ENCODE assay signal across 20 mouse cellular contexts in the genomic region with DNA sequence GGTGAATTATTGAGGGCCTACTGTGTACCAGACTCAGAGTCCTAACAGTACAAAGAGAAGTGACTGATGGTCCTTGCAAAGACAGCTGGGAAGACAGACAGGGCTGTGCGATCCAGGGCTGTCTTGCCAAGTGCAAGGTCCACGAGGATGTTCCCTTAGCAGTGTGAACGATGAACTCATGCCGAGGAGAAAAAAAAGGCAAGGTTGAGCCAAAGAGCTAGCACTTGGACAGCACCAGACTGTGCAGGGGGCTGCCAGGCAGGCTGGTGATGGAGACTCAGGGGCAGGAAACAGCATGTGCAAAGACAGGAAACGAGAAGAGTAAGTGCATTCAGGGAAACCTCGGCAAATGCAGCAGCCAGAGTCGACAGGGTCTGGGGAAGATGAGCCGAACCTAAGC.
DNase-seq lines count a peak whose midpoint lies in the region; ATAC-seq and TF ChIP-seq lines count a peak whose summit lies in the region.
"Had no signal": no experiment of that assay in that cellular context is flagged by ENCODE, and none has a peak within 500 bp of the region (broad histone marks: within the 10 kb centered on the region; RNA-seq: fewer than 3 reads in every experiment).

No protein-coding gene starts in this region.

- WGBS in forebrain, postnatal 0 days: 49% methylated on average over 8 of the region's 8 CpGs
- WGBS in forebrain, embryonic 16.5 days: 53% methylated on average over 8 of the region's 8 CpGs
- WGBS in lung, embryonic 14.5 days: 49% methylated on average over 8 of the region's 8 CpGs
- WGBS in neural tube, embryonic 15.5 days: 31% methylated on average over 8 of the region's 8 CpGs

- no peaks in the 10 kb centered on the region for H3K4me1 ChIP-seq in forebrain, postnatal 0 days (ENCODE audit: insufficient read depth)
- H3K4me1 ChIP-seq in forebrain, embryonic 16.5 days (replicated peaks; ENCODE audit: control insufficient read depth, insufficient read depth, low read length): peaks cover 5% of the 10 kb centered on the region
- no peaks in the 10 kb centered on the region for H3K4me1 ChIP-seq in lung, embryonic 14.5 days (ENCODE audit: insufficient read depth)
- H3K4me1 ChIP-seq in neural tube, embryonic 15.5 days: peaks cover 17% of the 10 kb centered on the region
- H3K4me1 ChIP-seq: embryonic facial prominence, embryonic 15.5 days; heart, embryonic 10.5 days had no signal

- H3K4me3 ChIP-seq in forebrain, postnatal 0 days (ENCODE audit: low read depth, low read length): no peak overlapping the region
- no peak overlapping the region for H3K4me3 ChIP-seq in forebrain, embryonic 16.5 days (replicated peaks; ENCODE audit: low read length)
- no peak overlapping the region for H3K4me3 ChIP-seq in lung, embryonic 14.5 days (ENCODE audit: low read depth, low read length)
- H3K4me3 ChIP-seq in neural tube, embryonic 15.5 days (replicated peaks): no peak overlapping the region
- H3K4me3 ChIP-seq: embryonic facial prominence, embryonic 15.5 days; gastrocnemius, adult 2 months; heart, embryonic 10.5 days; hindbrain, embryonic 13.5 days; layer of hippocampus, adult 2 months had no signal

- no peak overlapping the region for H3K4me2 ChIP-seq in forebrain, postnatal 0 days (ENCODE audit: low read depth)
- no peak overlapping the region for H3K4me2 ChIP-seq in forebrain, embryonic 16.5 days (ENCODE audit: low read length)
- H3K4me2 ChIP-seq in lung, embryonic 14.5 days: no peak overlapping the region
- no peak overlapping the region for H3K4me2 ChIP-seq in neural tube, embryonic 15.5 days
- H3K4me2 ChIP-seq: embryonic facial prominence, embryonic 15.5 days; hindbrain, embryonic 13.5 days had no signal

- peak; percentile 48; the same call in 1 of the 2 replicates for ATAC-seq in forebrain, postnatal 0 days
- ATAC-seq in forebrain, embryonic 16.5 days: no peak
- ATAC-seq in lung, embryonic 14.5 days (ENCODE audit: insufficient read depth): no peak
- no peak for ATAC-seq in neural tube, embryonic 15.5 days (ENCODE audit: low FRiP score)
- ATAC-seq: intestine, postnatal 0 days had no signal

- no peaks in the 10 kb centered on the region for H3K9me3 ChIP-seq in forebrain, postnatal 0 days (ENCODE audit: low read length)
- H3K9me3 ChIP-seq in forebrain, embryonic 16.5 days (ENCODE audit: control insufficient read depth, low read length): no peaks in the 10 kb centered on the region
- no peaks in the 10 kb centered on the region for H3K9me3 ChIP-seq in lung, embryonic 14.5 days (ENCODE audit: low read depth, low read length)
- H3K9me3 ChIP-seq in neural tube, embryonic 15.5 days (replicated peaks): no peaks in the 10 kb centered on the region
- H3K9me3 ChIP-seq: embryonic facial prominence, embryonic 15.5 days; heart, embryonic 10.5 days; hindbrain, embryonic 13.5 days had no signal

- no peaks in the 10 kb centered on the region for H3K27me3 ChIP-seq in forebrain, postnatal 0 days (ENCODE audit: insufficient read depth, low read length)
- H3K27me3 ChIP-seq in forebrain, embryonic 16.5 days (replicated peaks; ENCODE audit: control insufficient read depth, insufficient read depth, low read length): no peaks in the 10 kb centered on the region
- no peaks in the 10 kb centered on the region for H3K27me3 ChIP-seq in lung, embryonic 14.5 days (ENCODE audit: insufficient read depth, low read length)
- H3K27me3 ChIP-seq in neural tube, embryonic 15.5 days (replicated peaks): no peaks in the 10 kb centered on the region
- H3K27me3 ChIP-seq: embryonic facial prominence, embryonic 15.5 days; hindbrain, embryonic 13.5 days had no signal

- no peaks in the 10 kb centered on the region for H3K36me3 ChIP-seq in forebrain, postnatal 0 days (ENCODE audit: insufficient read depth)
- H3K36me3 ChIP-seq in forebrain, embryonic 16.5 days (ENCODE audit: control insufficient read depth, insufficient read depth): no peaks in the 10 kb centered on the region
- H3K36me3 ChIP-seq in lung, embryonic 14.5 days (ENCODE audit: insufficient read depth): no peaks in the 10 kb centered on the region
- no peaks in the 10 kb centered on the region for H3K36me3 ChIP-seq in neural tube, embryonic 15.5 days
- H3K36me3 ChIP-seq: embryonic facial prominence, embryonic 15.5 days; heart, embryonic 10.5 days; hindbrain, embryonic 13.5 days had no signal

- no peak overlapping the region for H3K9ac ChIP-seq in forebrain, postnatal 0 days
- no peak overlapping the region for H3K9ac ChIP-seq in forebrain, embryonic 16.5 days (replicated peaks; ENCODE audit: low read depth, low read length)
- H3K9ac ChIP-seq in lung, embryonic 14.5 days: no peak overlapping the region
- no peak overlapping the region for H3K9ac ChIP-seq in neural tube, embryonic 15.5 days (replicated peaks)
- H3K9ac ChIP-seq: embryonic facial prominence, embryonic 15.5 days; hindbrain, embryonic 13.5 days had no signal

- no peak for DNase-seq in forebrain, postnatal 0 days
- peak; percentile 2 for DNase-seq in lung, embryonic 14.5 days
- DNase-seq in lung, postnatal 4 days: no peak
- peak; percentile 37 to 64 for DNase-seq in cerebellum, postnatal 14 days
- no peak for DNase-seq in urinary bladder, adult 18-20 months (ENCODE audit: low spot score in 2 of 2)
- DNase-seq: B cell, adult 2 months; gastrocnemius, adult 2 months; kidney, postnatal 14 days; liver; lung, postnatal 10 days; right cerebral cortex, postnatal 14 days; spleen, adult 18-20 months; thymus, postnatal 4 days had no signal

- no peak overlapping the region for H3K27ac ChIP-seq in forebrain, postnatal 0 days (ENCODE audit: low read depth, low read length)
- H3K27ac ChIP-seq in forebrain, embryonic 16.5 days (ENCODE audit: low read length): no peak overlapping the region
- H3K27ac ChIP-seq in lung, embryonic 14.5 days (ENCODE audit: low read depth): no peak overlapping the region
- H3K27ac ChIP-seq in neural tube, embryonic 15.5 days (replicated peaks): 0 out of 2 replicates have a peak overlapping the region, but pooled peaks have one; percentile 4
- H3K27ac ChIP-seq: embryonic facial prominence, embryonic 15.5 days; gastrocnemius, adult 2 months; heart, embryonic 10.5 days; hindbrain, embryonic 13.5 days; layer of hippocampus, adult 2 months had no signal

- no peak for TF ChIP-seq CTCF in forebrain, postnatal 0 days (IDR thresholded peaks at IDR 0.05; ENCODE audit: low read depth)
- TF ChIP-seq CTCF in lung, embryonic 14.5 days (IDR thresholded peaks at IDR 0.05; ENCODE audit: low read depth): no peak

Comparison
In these comparisons a context has a peak if more than half of its experiments do, and no peak if none do; other contexts are left out.
1. DNase-seq: peak in lung, embryonic 14.5 days (single experiment) and cerebellum, postnatal 14 days (2 of 2); none in forebrain, postnatal 0 days (single experiment), lung, postnatal 4 days (0 of 2) and urinary bladder, adult 18-20 months (0 of 2).